Mouse (Mus musculus): ENCODE measurements around the gene Zfp808. TPM values are rescaled to one million over a fixed set of nuclear protein-coding genes. Genes with fewer than 3 reads are reported as not detected.
"Not testable (repeated sequence)": the region's sequence is repeated elsewhere in the genome, so short reads cannot be mapped to it uniquely, and the experiment has no call there.

The Zfp808 gene
- 1.4 and 2.0 TPM in 2 replicates for polyA plus RNA-seq (2015; fragmentation: Nextera tagmentation; extraction: Ambion mirVana)

GRCm38 (mm10) chr13:62129432-62130171 lies at the start of gene Zfp808:
Zfp808 (plus strand) TSS chr13:62129886.
- H3K36me3 ChIP-seq (ENCODE audit: control insufficient read depth, insufficient read depth); H3K4me1 ChIP-seq (replicated peaks; ENCODE audit: control insufficient read depth, insufficient read depth, low read length); H3K27me3 ChIP-seq (replicated peaks; ENCODE audit: control insufficient read depth, insufficient read depth, low read length); H3K9me3 ChIP-seq (ENCODE audit: control insufficient read depth); H3K27ac ChIP-seq (ENCODE audit: low read depth, low read length): not testable (repeated sequence)
- Histone ChIP-seq H3K4me2 (replicated peaks; ENCODE audit: low read depth) (peak within 1 kb of the TSS; percentile 70), H3K9ac (ENCODE audit: low read depth, low read length) (peak within 1 kb of the TSS; percentile 34; the same call in 1 of the 2 replicates), H3K4me3 (ENCODE audit: low read depth, low read length) (peak within 1 kb of the TSS; percentile 56)
- ATAC-seq: 0 out of 2 replicates have a peak, but pooled peaks have one; percentile 54
- 2% methylated on average over 19 of the region's 21 CpGs for WGBS

- H3K36me3 ChIP-seq (ENCODE audit: control insufficient read depth, insufficient read depth); ATAC-seq; H3K4me2 ChIP-seq (replicated peaks; ENCODE audit: low read depth); H3K27ac ChIP-seq (ENCODE audit: low read depth, low read length); H3K27me3 ChIP-seq (replicated peaks; ENCODE audit: control insufficient read depth, insufficient read depth, low read length); H3K4me1 ChIP-seq (replicated peaks; ENCODE audit: control insufficient read depth, insufficient read depth, low read length); H3K9me3 ChIP-seq (ENCODE audit: control insufficient read depth); H3K9ac ChIP-seq (ENCODE audit: low read depth, low read length); H3K4me3 ChIP-seq (ENCODE audit: low read depth, low read length): not testable (repeated sequence)
- 78% methylated on average over 4 of the region's 4 CpGs for WGBS
Observed at GRCm38 (mm10) chr13:62098786-62099185, 30.9 kb upstream of the Zfp808 start.

GRCm38 (mm10) chr13:62099454-62099853 lies 30.2 kb upstream of the Zfp808 start:
- not testable (repeated sequence) for H3K9ac ChIP-seq (ENCODE audit: low read depth, low read length); H3K9me3 ChIP-seq (ENCODE audit: control insufficient read depth); H3K27ac ChIP-seq (ENCODE audit: low read depth, low read length); H3K4me2 ChIP-seq (replicated peaks; ENCODE audit: low read depth); H3K36me3 ChIP-seq (ENCODE audit: control insufficient read depth, insufficient read depth); ATAC-seq; H3K4me3 ChIP-seq (ENCODE audit: low read depth, low read length); H3K4me1 ChIP-seq (replicated peaks; ENCODE audit: control insufficient read depth, insufficient read depth, low read length); H3K27me3 ChIP-seq (replicated peaks; ENCODE audit: control insufficient read depth, insufficient read depth, low read length)
- WGBS: 91% methylated on average over 4 of the region's 4 CpGs

GRCm38 (mm10) chr13:62102368-62102767 lies 27.3 kb upstream of the Zfp808 start:
- not testable (repeated sequence) for H3K36me3 ChIP-seq (ENCODE audit: control insufficient read depth, insufficient read depth); H3K4me3 ChIP-seq (ENCODE audit: low read depth, low read length); H3K4me1 ChIP-seq (replicated peaks; ENCODE audit: control insufficient read depth, insufficient read depth, low read length); ATAC-seq; H3K4me2 ChIP-seq (replicated peaks; ENCODE audit: low read depth); H3K27ac ChIP-seq (ENCODE audit: low read depth, low read length); H3K27me3 ChIP-seq (replicated peaks; ENCODE audit: control insufficient read depth, insufficient read depth, low read length); H3K9ac ChIP-seq (ENCODE audit: low read depth, low read length); H3K9me3 ChIP-seq (ENCODE audit: control insufficient read depth)
- 82% methylated on average over 1 of the region's 1 CpGs for WGBS

GRCm38 (mm10) chr13:62115861-62116260 lies 13.8 kb upstream of the Zfp808 start:
- 20% methylated on average over 2 of the region's 2 CpGs for WGBS
- H3K4me1 ChIP-seq (replicated peaks; ENCODE audit: control insufficient read depth, insufficient read depth, low read length): not testable (repeated sequence)

GRCm38 (mm10) chr13:62121578-62121977 lies 8.1 kb upstream of the Zfp808 start:
- H3K27me3 ChIP-seq (replicated peaks; ENCODE audit: control insufficient read depth, insufficient read depth, low read length); H3K36me3 ChIP-seq (ENCODE audit: control insufficient read depth, insufficient read depth); H3K4me2 ChIP-seq (replicated peaks; ENCODE audit: low read depth); H3K9ac ChIP-seq (ENCODE audit: low read depth, low read length); H3K9me3 ChIP-seq (ENCODE audit: control insufficient read depth); ATAC-seq; H3K4me1 ChIP-seq (replicated peaks; ENCODE audit: control insufficient read depth, insufficient read depth, low read length); H3K4me3 ChIP-seq (ENCODE audit: low read depth, low read length); H3K27ac ChIP-seq (ENCODE audit: low read depth, low read length): not testable (repeated sequence)
- 44% methylated on average over 1 of the region's 1 CpGs for WGBS

More at GRCm38 (mm10) chr13:62115861-62116260, 13.8 kb upstream of the Zfp808 start:
- H3K27ac ChIP-seq (ENCODE audit: low read depth, low read length); H3K9ac ChIP-seq (ENCODE audit: low read depth, low read length); H3K9me3 ChIP-seq (ENCODE audit: control insufficient read depth); H3K4me3 ChIP-seq (ENCODE audit: low read depth, low read length); ATAC-seq; H3K27me3 ChIP-seq (replicated peaks; ENCODE audit: control insufficient read depth, insufficient read depth, low read length); H3K4me2 ChIP-seq (replicated peaks; ENCODE audit: low read depth); H3K36me3 ChIP-seq (ENCODE audit: control insufficient read depth, insufficient read depth): not testable (repeated sequence)

GRCm38 (mm10) chr13:62181835-62182755 lies 52.4 kb downstream of the Zfp808 start:
- ATAC-seq; H3K9me3 ChIP-seq (ENCODE audit: control insufficient read depth); H3K36me3 ChIP-seq (ENCODE audit: control insufficient read depth, insufficient read depth); H3K4me1 ChIP-seq (replicated peaks; ENCODE audit: control insufficient read depth, insufficient read depth, low read length); H3K4me3 ChIP-seq (ENCODE audit: low read depth, low read length); H3K4me2 ChIP-seq (replicated peaks; ENCODE audit: low read depth); H3K27ac ChIP-seq (ENCODE audit: low read depth, low read length); H3K9ac ChIP-seq (ENCODE audit: low read depth, low read length); H3K27me3 ChIP-seq (replicated peaks; ENCODE audit: control insufficient read depth, insufficient read depth, low read length): not testable (repeated sequence)
- 74% methylated on average over 2 of the region's 2 CpGs for WGBS

Data from intestine, postnatal 0 days (tissue).